Mouse (Mus musculus): ENCODE measurements around the gene Clcnka.

Gene Clcnka

DNA sequence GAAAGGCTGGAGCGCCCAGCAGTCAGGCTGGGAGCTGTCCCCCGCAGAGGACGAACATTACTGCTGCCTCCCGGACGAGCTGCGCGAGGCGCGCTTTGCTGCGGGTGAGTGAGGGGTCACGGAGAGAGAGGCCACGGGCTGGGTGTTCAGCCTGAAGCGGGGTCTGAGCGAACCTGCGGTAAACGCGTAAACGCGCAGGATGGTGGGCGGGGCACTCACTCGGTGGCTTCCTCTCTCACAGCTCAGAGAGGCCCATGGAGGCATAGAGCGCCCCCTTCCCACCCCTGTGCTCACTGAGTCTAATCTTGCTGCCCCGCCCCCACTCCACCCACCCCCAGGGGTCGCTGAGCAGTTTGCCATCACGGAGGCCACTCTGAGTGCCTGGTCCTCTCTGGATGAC lies 16.1 kb downstream of the Clcnka start:
- in situ Hi-C loops (cut with MseI, MboI) = no loop called here

GRCm38 (mm10) chr4:141379674-141380073 lies 18.9 kb downstream of the Clcnka start:
- in situ Hi-C loops (cut with MseI, MboI) = no loop called here

GRCm38 (mm10) chr4:141372426-141372825 lies 26.1 kb downstream of the Clcnka start:
- in situ Hi-C loops (cut with MseI, MboI) = no loop called here

DNA sequence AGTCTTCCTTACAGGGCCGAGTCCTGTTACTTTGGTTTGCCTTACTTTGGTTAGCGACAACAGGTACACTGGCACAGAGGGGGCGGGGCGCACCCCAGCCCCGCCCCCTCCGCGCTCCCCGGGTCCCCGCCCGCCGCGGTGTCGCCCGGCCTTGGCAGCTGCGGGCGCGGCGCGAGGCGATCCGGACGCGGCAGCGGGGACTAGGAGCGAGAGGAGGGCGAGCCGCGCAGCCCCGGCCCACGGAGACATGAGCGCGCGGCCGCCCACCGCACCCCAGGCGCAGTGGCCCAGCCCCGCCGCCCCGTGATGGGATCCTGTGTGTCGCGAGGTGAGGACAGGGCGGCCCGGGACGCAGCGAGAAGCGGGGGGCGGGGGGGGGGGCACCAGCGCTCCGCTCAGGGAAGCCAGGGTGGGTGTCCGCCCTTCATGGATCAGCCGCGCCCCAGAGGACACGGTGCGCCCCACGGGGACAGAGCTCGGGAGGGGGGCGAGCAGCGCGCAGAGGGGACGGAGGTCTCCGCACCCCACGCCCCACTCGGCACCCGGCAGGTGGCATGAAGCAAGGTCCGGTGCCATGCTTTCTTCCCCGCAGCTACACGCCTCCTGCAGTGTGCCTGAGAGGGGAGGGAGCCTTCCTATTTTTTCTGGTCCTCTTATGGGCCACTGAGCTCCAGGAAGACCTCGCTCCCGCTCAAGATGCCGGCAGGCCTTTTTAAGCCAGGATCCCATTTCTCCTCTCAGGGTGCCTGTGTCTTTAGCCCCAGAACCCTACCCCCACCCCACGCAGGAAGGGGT lies 30.3 kb downstream of the Clcnka start, which contains the start of gene Fam131c:
TSS of gene Fam131c (plus strand) at position 224 of the 795 bp plus-strand sequence.
- in situ Hi-C loops (cut with MseI, MboI) = no loop called here

- in situ Hi-C loops (cut with MseI, MboI) = no loop called here
Measured at GRCm38 (mm10) chr4:141365876-141366275, 32.6 kb downstream of the Clcnka start.

- in situ Hi-C loops (cut with MseI, MboI) = no loop called here
Measured at GRCm38 (mm10) chr4:141365126-141365525, 33.4 kb downstream of the Clcnka start.

- in situ Hi-C loops (cut with MseI, MboI) = loop anchor here (5.0 kb wide), 2 partner anchors 86 to 96 kb away; no protein-coding TSS in a partner anchor
Measured at GRCm38 (mm10) chr4:141362937-141363548, 35.5 kb downstream of the Clcnka start.

- in situ Hi-C loops (cut with MseI, MboI) = loop anchor here (5.0 kb wide), 2 partner anchors 84 to 94 kb away; no protein-coding TSS in a partner anchor
Measured at GRCm38 (mm10) chr4:141360846-141361245, 37.7 kb downstream of the Clcnka start.

- in situ Hi-C loops (cut with MseI, MboI) = no loop called here
Measured at GRCm38 (mm10) chr4:141359222-141359621, 39.3 kb downstream of the Clcnka start.

- in situ Hi-C loops (cut with MseI, MboI) = no loop called here
Measured at GRCm38 (mm10) chr4:141357811-141358210, 40.7 kb downstream of the Clcnka start.

- in situ Hi-C loops (cut with MseI, MboI) = no loop called here
Measured at GRCm38 (mm10) chr4:141353868-141354267, 44.7 kb downstream of the Clcnka start.

DNA sequence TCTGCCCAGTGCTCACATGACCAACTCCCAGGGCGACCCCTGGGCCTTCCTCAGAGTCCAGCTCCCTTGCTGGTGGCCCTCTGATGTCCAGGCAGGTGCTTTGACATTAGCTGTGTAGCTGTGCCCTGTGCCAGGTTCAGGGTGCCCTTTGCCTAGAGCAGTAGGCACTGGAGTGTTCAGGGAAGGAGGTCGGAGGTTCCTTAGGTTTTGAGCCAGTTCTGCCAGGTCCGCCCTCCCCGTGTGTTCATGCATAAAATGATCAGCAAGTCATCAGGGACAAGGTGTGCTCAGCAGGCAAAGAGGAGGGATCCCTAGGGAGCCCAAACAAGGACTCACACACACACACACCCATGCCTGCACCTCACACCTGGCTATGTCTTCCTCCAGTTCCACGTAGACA lies 45.5 kb downstream of the Clcnka start:
- in situ Hi-C loops (cut with MseI, MboI) = no loop called here

- in situ Hi-C loops (cut with MseI, MboI) = no loop called here
Measured at GRCm38 (mm10) chr4:141351972-141352371, 46.6 kb downstream of the Clcnka start.

DNA sequence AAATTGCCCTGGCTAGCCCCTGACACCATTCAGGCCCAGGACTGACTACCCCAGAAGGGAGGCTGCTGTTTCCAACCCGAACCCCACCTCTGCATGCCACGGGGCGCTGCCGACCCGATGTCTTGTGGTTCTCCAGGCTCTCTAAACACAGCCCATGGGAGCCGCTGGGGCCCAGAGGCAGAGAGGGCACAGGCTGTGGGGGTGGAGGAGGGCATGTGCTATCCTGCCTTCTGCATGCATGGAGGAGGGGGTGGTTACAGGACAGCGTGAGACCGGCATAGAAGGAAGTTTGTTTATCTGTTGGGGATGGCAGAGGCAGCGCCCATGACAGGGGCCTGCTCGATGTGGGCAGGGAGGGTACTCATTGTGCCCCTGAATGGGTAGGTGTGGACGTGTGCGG lies 48.5 kb downstream of the Clcnka start:
- in situ Hi-C loops (cut with MseI, MboI) = no loop called here

GRCm38 (mm10) chr4:141348616-141349015 lies 49.9 kb downstream of the Clcnka start:
- in situ Hi-C loops (cut with MseI, MboI) = no loop called here

DNA sequence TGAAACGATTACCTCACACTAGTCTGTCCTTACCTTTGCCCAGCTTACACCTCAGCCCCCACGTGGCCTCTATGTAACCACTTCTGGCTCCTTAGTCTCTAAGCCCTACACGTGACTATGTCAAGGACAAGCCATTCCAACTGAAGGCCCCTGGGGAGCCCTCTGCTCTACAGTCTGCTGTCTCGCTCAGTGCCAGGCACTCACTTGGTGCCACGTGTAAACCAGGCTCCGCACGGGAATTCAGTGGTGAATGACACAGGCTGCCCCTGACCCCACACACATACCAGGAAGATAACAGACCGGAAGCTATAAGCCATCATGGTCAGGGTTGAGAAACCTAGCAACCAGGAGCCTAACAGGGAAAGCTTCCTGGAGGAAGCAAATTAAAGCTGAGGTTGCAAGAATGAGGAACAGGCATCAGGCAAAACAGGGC lies 51.1 kb downstream of the Clcnka start:
- in situ Hi-C loops (cut with MseI, MboI) = no loop called here

DNA sequence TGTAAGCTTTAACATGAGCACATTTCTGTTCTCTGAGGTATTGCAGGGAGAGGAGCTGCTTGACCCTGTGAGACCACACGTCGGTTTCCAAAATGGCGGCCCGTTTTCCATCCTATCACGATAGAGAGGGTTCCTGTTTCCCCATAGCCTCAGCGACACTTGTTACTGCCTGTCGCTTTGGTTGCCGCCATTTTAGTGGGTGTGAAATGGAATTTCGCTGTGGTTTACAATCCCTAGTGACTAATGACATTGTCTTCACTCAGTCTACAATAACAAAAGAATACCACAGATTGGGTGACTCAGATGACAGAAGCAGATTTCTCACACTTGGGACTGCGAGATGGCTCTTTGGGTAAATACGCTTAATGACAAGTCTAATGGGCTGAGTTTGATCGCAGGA lies 53.3 kb downstream of the Clcnka start:
- in situ Hi-C loops (cut with MseI, MboI) = no loop called here

- in situ Hi-C loops (cut with MseI, MboI) = no loop called here
Measured at GRCm38 (mm10) chr4:141343515-141343914, 55.0 kb downstream of the Clcnka start.

- in situ Hi-C loops (cut with MseI, MboI) = no loop called here
Measured at GRCm38 (mm10) chr4:141341477-141341876, 57.0 kb downstream of the Clcnka start.

GRCm38 (mm10) chr4:141338853-141339252 lies 59.7 kb downstream of the Clcnka start:
- in situ Hi-C loops (cut with MseI, MboI) = no loop called here

- in situ Hi-C loops (cut with MseI, MboI) = no loop called here
Measured at GRCm38 (mm10) chr4:141337986-141338385, 60.5 kb downstream of the Clcnka start.

- in situ Hi-C loops (cut with MseI, MboI) = no loop called here
Measured at GRCm38 (mm10) chr4:141336196-141336595, 62.3 kb downstream of the Clcnka start.

DNA sequence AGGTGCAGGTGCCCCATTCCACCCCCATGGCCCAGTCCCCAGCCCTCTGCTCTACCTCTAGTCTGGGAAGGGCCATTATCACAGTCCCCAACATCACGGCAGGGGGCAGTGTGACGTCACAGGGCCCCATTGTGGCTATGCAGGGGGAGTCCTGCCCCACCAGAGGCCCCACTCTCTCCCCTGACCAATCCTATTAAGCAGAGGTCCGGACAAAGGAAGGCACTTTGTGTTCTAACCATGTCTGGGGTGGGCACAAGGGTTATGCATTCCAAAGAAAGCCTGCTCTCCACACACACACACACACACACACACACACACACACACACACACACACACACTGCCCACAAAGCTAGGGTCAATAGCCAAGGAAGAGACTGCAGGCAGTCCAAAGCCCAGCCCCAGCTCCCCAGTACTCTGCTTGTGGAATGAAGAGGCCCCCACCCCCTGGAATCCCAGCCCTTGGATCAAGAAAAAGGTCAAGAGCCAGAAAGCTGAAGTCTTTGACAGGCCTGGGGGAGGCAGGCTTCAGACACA lies 63.2 kb downstream of the Clcnka start:
- in situ Hi-C loops (cut with MseI, MboI) = no loop called here
